Mouse (Mus musculus) spleen, adult 18-20 months (tissue): ENCODE data around the gene Arfip1.

Source experiments
- DNase-seq, 2 experiments: peaks; one replicate each; pipeline ENCODE4 v3.0.0; 2022; ENCODE audit warnings: mixed read lengths in 2 of 2

Arfip1 gene

DNA sequence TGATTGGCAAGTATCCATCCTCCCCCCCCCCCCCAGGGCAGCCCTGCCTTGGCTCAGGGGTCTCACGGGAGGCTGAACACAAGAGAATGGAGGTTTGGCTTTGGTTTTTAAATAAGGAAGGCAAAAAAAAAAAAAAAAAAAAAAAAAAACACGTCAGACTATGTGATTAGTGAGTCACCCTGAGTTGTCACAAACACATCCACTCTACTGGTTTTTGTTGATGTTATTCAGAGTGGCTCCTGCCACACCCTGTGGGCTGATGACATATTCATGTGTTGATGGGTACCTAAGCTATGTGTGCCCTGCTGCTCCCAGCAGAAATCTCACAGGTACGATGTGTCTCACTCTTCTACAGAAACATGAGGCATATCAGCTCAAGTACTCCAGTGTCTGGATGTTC is 131.8 kb downstream of the Arfip1 start:
- no peak for DNase-seq

DNA sequence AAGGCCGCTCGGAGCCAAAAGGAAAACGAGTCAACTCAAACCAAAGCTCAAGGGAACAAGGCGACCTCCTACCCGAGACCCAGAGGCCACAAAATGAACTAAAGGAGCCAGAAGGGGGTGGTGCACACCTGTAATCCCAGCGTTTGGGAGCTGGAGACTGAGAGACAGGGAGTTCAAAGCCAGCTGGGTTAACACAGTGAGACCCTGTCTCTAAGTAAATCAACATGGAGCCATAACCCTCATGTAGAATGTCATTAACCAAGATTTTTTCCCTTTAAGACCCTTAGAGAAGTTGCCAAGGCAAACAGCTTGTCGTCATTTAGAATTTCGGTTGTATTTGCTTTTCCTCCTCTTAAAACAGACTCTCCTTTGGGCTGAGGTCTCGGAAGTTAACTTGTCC is 133.4 kb downstream of the Arfip1 start:
- no peak for DNase-seq

DNA sequence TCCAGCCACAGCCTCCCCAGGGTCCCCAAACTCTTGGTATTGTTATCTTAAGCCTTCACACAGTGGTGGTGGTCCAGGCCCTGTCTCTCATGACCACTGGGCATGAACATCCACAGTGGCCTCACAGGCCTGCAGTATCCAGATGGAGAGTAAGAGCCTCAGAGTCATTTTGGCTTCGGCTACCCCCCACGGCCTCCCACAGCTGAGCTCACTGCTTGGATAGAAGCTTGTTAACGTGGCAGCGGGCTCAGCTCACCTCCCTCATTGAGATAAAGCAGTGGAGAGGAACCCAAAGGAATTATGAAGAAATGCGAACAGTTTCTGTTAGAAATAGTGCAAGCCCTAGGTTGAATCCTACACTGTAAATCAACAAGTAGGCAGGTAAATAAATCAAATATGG is 134.6 kb downstream of the Arfip1 start:
- DNase-seq: no peak
